Mouse (Mus musculus) limb, embryonic 12.5 days (tissue): ENCODE measurements around the gene Il1f10. TPM values are rescaled to one million over a fixed set of nuclear protein-coding genes. Genes with fewer than 3 reads are reported as not detected.
A peak's percentile ranks its signal among the peaks of the same experiment; 100 is the strongest.

Experiments
- ATAC-seq: fragments of 200-750 bp; cut with Nextera tagmentation; 2 replicates; pipeline ENCODE4 v1.8.0; 2017; ENCODE audit warnings: low read depth, moderate TSS enrichment; ENCODE audit not compliant: insufficient number of reproducible peaks, insufficient read depth, low FRiP score, low TSS enrichment
- H3K27ac ChIP-seq: fragments of 300-500 bp; sonication (generic); 2 replicates; pipeline ENCODE4 v1.5.1; 2016; ENCODE audit warnings: mild to moderate bottlenecking, moderate library complexity
- H3K27me3 ChIP-seq: fragments of 300-500 bp; sonication (generic); 2 replicates; pipeline ENCODE4 v1.6.1; 2016; ENCODE audit warnings: mild to moderate bottlenecking, moderate library complexity
- H3K36me3 ChIP-seq: fragments of 300-500 bp; sonication (generic); 2 replicates; pipeline ENCODE4 v1.6.1; 2016; ENCODE audit warnings: mild to moderate bottlenecking, moderate library complexity
- H3K4me1 ChIP-seq: fragments of 300-500 bp; sonication (generic); replicated peaks from 2 replicates; pipeline ENCODE4 v1.6.1; 2016
- H3K4me2 ChIP-seq: fragments of 300-500 bp; sonication (generic); 2 replicates; pipeline ENCODE4 v1.6.1; 2016; ENCODE audit warnings: mild to moderate bottlenecking, moderate library complexity
- H3K4me3 ChIP-seq: fragments of 300-500 bp; sonication (generic); replicated peaks from 2 replicates; pipeline ENCODE4 v1.5.1; 2016; ENCODE audit warnings: mild to moderate bottlenecking
- H3K9ac ChIP-seq: fragments of 300-500 bp; sonication (generic); replicated peaks from 2 replicates; pipeline ENCODE4 v1.6.1; 2016; ENCODE audit warnings: mild to moderate bottlenecking, moderate library complexity
- H3K9me3 ChIP-seq: fragments of 300-500 bp; sonication (generic); 2 replicates; pipeline ENCODE4 v1.6.1; 2016; ENCODE audit warnings: mild to moderate bottlenecking, moderate library complexity
- WGBS: fragments of 180-500 bp; shearing (Covaris S2); methylation state at CpG from one replicate; pipeline ENCODE4 v1.1.7; 2016; 5-methylcytosine and 5-hydroxymethylcytosine counted together
- polyA plus RNA-seq: library from polyadenylated mRNA; unstranded; fragments of >200 nt; fragmentation: Nextera tagmentation; extraction: Ambion mirVana; gene quantifications from 2 replicates; pipeline ENCODE4 v1.2.1, GENCODE M21; 2016

Il1f10 gene
- polyA plus RNA-seq, 1 experiment from 2014 or later, result not detected

DNA sequence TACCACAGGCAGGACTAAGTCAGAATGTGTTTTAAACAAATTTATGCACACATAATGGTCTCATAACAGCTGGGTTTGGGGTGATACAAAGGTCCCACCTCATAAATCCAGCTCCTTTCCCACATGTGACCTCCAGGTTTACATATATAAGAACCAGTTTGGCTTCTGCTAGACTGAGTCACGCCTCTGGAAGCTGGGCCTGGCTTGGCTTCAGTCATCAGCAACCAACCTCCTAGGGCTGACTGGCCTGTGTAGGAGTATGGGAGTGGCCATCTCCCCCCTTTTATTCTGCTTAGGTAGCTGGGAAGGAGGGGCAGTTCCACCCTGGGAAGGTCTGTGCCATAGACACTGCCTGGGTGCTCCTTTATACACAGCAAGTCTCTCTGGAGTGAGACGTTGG, 45.5 kb downstream of the Il1f10 start, which contains the start of gene Il1rn:
Gene Il1rn (plus strand): TSS at position 309 of the 400 bp plus-strand sequence.
- no peak within 1 kb of the TSS for H3K4me2 ChIP-seq
- H3K4me1 ChIP-seq, result 0 out of 2 replicates have a peak, but pooled peaks cover 5% of the 10 kb centered on the region
- no peaks in the 10 kb centered on the region for H3K9me3 ChIP-seq
- peak; percentile 73; the same call in 1 of the 2 replicates for ATAC-seq
- H3K27me3 ChIP-seq, result no peaks in the 10 kb centered on the region
- no peaks in the 10 kb centered on the region for H3K36me3 ChIP-seq
- 61% methylated on average over 2 of the region's 2 CpGs for WGBS
- no peak within 1 kb of the TSS for H3K9ac ChIP-seq
- H3K4me3 ChIP-seq, result no peak within 1 kb of the TSS
- H3K27ac ChIP-seq, result peak within 1 kb of the TSS; percentile 60

DNA sequence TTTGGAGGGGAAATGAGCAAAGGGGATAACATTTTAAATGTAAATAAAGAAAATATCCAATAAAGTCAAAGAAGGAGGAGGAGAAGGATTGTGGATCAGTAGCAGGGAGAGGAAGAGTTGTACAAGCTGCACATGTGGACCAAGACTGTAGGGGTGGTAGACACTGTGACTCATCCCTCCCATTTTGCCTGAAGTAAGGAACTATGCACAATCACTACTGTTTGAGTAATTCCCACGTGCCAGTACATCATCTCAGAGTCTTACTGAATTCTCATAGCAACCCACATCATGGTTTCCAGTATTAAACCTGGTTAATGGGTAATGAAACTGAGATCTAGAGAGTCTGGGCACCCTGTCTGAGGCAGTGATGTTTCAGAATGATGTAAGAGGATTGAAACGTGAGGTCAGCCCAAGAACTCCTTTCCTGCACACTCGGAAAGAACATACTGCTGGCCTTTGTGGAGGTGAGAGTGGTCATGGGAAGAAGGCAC, 50.4 kb downstream of the Il1f10 start:
- 0 out of 2 replicates have a peak, but pooled peaks cover 5% of the 10 kb centered on the region for H3K4me1 ChIP-seq
- no peak overlapping the region for H3K9ac ChIP-seq
- H3K27ac ChIP-seq, result no peak overlapping the region
- no peak overlapping the region for H3K4me3 ChIP-seq
- WGBS, result 69% methylated on average over 3 of the region's 3 CpGs
- no peak for ATAC-seq
- no peaks in the 10 kb centered on the region for H3K9me3 ChIP-seq
- H3K36me3 ChIP-seq, result no peaks in the 10 kb centered on the region
- H3K27me3 ChIP-seq, result no peaks in the 10 kb centered on the region
- no peak overlapping the region for H3K4me2 ChIP-seq

Other genes with a start within 250 kb of the Il1f10 start
- gene Hnmt, start 241.8 kb upstream of the Il1f10 start, polyA plus RNA-seq, result 0.69 and 0.79 TPM in 2 replicates
- not detected in 2 replicates for gene Tbpl2, start 194.6 kb upstream of the Il1f10 start, polyA plus RNA-seq
- gene Il1f8, start 138.0 kb upstream of the Il1f10 start, polyA plus RNA-seq, result not detected in 2 replicates
- gene Il1f9, start 104.7 kb upstream of the Il1f10 start, polyA plus RNA-seq, result not detected in 2 replicates
- gene Il1f6, start 75.8 kb upstream of the Il1f10 start, polyA plus RNA-seq, result not detected in 2 replicates
- 0.88 and 1.2 TPM in 2 replicates for gene Il1f5, start 14.2 kb upstream of the Il1f10 start, polyA plus RNA-seq
- gene Il1rn, start 45.7 kb downstream of the Il1f10 start, polyA plus RNA-seq, result 1.1 and 1.7 TPM in 2 replicates
- 0.78 and 2.5 TPM in 2 replicates for gene Psd4, start 76.4 kb downstream of the Il1f10 start, polyA plus RNA-seq
- not detected in 2 replicates for gene Pax8, start 184.4 kb downstream of the Il1f10 start, polyA plus RNA-seq